Mouse (Mus musculus): ENCODE data around the gene Crb1. TPM values are rescaled to one million over a fixed set of nuclear protein-coding genes. Genes with fewer than 3 reads are reported as not detected.
A peak's percentile ranks its signal among the peaks of the same experiment; 100 is the strongest.

Gene Crb1
- polyA plus RNA-seq, 1 experiment from 2014 or later = 0.12 TPM

GRCm38 (mm10) chr1:139346030-139346601, 30.8 kb downstream of the Crb1 start:
- no peak overlapping the region for H3K9ac ChIP-seq (ENCODE audit: low read length)
- no peaks in the 10 kb centered on the region for H3K27me3 ChIP-seq (ENCODE audit: control insufficient read depth, insufficient read depth, low read length)
- no peaks in the 10 kb centered on the region for H3K4me1 ChIP-seq (ENCODE audit: control insufficient read depth, insufficient read depth, low read length)
- H3K4me2 ChIP-seq (ENCODE audit: low read depth, low read length) = no peak overlapping the region
- ATAC-seq (replicated peaks; ENCODE audit: extremely low read depth, insufficient read depth, low FRiP score) = no peak
- no peaks in the 10 kb centered on the region for H3K9me3 ChIP-seq (replicated peaks; ENCODE audit: control insufficient read depth, low read length)
- H3K36me3 ChIP-seq (ENCODE audit: control insufficient read depth, insufficient read depth) = no peaks in the 10 kb centered on the region
- no peak overlapping the region for H3K4me3 ChIP-seq (ENCODE audit: low read length)
- H3K27ac ChIP-seq (ENCODE audit: low read length) = no peak overlapping the region
- WGBS = 86% methylated on average over 6 of the region's 6 CpGs

GRCm38 (mm10) chr1:139340178-139340859, 36.6 kb downstream of the Crb1 start:
- Histone ChIP-seq H3K27me3 (ENCODE audit: control insufficient read depth, insufficient read depth, low read length) (no peaks in the 10 kb centered on the region), H3K36me3 (ENCODE audit: control insufficient read depth, insufficient read depth) (no peaks in the 10 kb centered on the region), H3K9me3 (replicated peaks; ENCODE audit: control insufficient read depth, low read length) (no peaks in the 10 kb centered on the region), H3K4me3 (ENCODE audit: low read length) (no peak overlapping the region), H3K4me1 (ENCODE audit: control insufficient read depth, insufficient read depth, low read length) (no peaks in the 10 kb centered on the region), H3K9ac (ENCODE audit: low read length) (no peak overlapping the region), H3K27ac (ENCODE audit: low read length) (no peak overlapping the region), H3K4me2 (ENCODE audit: low read depth, low read length) (no peak overlapping the region)
- 0% methylated on average over 1 of the region's 2 CpGs for WGBS
- ATAC-seq (replicated peaks; ENCODE audit: extremely low read depth, insufficient read depth, low FRiP score) = no peak

GRCm38 (mm10) chr1:139336997-139337396, 39.9 kb downstream of the Crb1 start:
- Histone ChIP-seq H3K27me3 (ENCODE audit: control insufficient read depth, insufficient read depth, low read length) (no peaks in the 10 kb centered on the region), H3K9me3 (replicated peaks; ENCODE audit: control insufficient read depth, low read length) (no peaks in the 10 kb centered on the region), H3K27ac (ENCODE audit: low read length) (no peak overlapping the region), H3K4me2 (ENCODE audit: low read depth, low read length) (no peak overlapping the region), H3K9ac (ENCODE audit: low read length) (no peak overlapping the region), H3K4me3 (ENCODE audit: low read length) (no peak overlapping the region), H3K4me1 (ENCODE audit: control insufficient read depth, insufficient read depth, low read length) (no peaks in the 10 kb centered on the region), H3K36me3 (ENCODE audit: control insufficient read depth, insufficient read depth) (no peaks in the 10 kb centered on the region)
- 70% methylated on average over 2 of the region's 2 CpGs for WGBS
- ATAC-seq (replicated peaks; ENCODE audit: extremely low read depth, insufficient read depth, low FRiP score) = no peak

DNA sequence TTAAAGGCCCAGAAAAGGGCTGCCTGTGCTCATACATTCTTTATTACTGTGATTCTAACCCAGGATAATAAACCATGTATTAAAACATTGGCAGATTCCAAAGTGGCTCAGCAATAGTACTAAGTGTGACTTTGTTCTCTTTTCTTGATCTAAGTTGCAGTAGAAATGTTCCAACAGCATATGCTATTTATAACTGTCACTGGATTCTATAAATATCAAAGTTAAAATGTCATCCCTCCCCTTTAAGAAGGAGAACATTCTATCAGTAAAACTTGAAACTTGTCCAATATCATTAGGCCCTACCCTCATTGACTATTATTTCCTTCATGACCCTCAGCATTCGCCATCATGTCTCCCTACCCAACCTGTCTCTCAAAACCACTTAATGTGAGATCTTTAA, 48.1 kb downstream of the Crb1 start:
- WGBS = 42% methylated on average over 1 of the region's 1 CpGs
- no peak for ATAC-seq (replicated peaks; ENCODE audit: extremely low read depth, insufficient read depth, low FRiP score)
- Histone ChIP-seq H3K4me1 (ENCODE audit: control insufficient read depth, insufficient read depth, low read length) (peaks cover 7% of the 10 kb centered on the region), H3K4me3 (ENCODE audit: low read length) (no peak overlapping the region), H3K36me3 (ENCODE audit: control insufficient read depth, insufficient read depth) (no peaks in the 10 kb centered on the region), H3K27me3 (ENCODE audit: control insufficient read depth, insufficient read depth, low read length) (no peaks in the 10 kb centered on the region), H3K27ac (ENCODE audit: low read length) (peak overlapping the region; percentile 83), H3K9me3 (replicated peaks; ENCODE audit: control insufficient read depth, low read length) (no peaks in the 10 kb centered on the region), H3K9ac (ENCODE audit: low read length) (no peak overlapping the region), H3K4me2 (ENCODE audit: low read depth, low read length) (no peak overlapping the region; the same call in 1 of the 2 replicates)

DNA sequence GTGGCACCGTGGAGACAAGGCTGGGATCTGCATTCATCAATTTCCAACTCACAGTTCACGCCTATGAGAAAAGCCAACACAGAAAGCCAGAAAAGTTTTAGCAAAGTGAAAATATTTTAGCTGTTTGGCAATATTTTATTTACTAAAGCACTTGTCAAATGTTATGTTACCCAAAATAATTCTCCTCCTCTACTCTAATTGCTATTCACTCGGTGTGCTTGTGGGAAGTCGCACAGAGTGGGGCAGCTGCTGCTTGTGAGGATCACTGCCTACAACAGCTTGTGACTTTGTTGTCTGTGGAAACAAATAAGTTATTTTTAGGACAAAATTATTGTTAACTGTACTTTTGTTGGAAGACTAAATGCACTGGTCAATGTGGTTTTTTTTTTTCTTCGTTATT, 48.6 kb downstream of the Crb1 start:
- no peaks in the 10 kb centered on the region for H3K27me3 ChIP-seq (ENCODE audit: control insufficient read depth, insufficient read depth, low read length)
- H3K27ac ChIP-seq (ENCODE audit: low read length) = peak overlapping the region; percentile 83
- H3K4me1 ChIP-seq (ENCODE audit: control insufficient read depth, insufficient read depth, low read length) = peaks cover 7% of the 10 kb centered on the region
- no peaks in the 10 kb centered on the region for H3K9me3 ChIP-seq (replicated peaks; ENCODE audit: control insufficient read depth, low read length)
- no peak overlapping the region for H3K4me2 ChIP-seq (ENCODE audit: low read depth, low read length)
- no peak overlapping the region for H3K4me3 ChIP-seq (ENCODE audit: low read length)
- ATAC-seq (replicated peaks; ENCODE audit: extremely low read depth, insufficient read depth, low FRiP score) = no peak
- H3K36me3 ChIP-seq (ENCODE audit: control insufficient read depth, insufficient read depth) = no peaks in the 10 kb centered on the region
- no peak overlapping the region for H3K9ac ChIP-seq (ENCODE audit: low read length)
- 66% methylated on average over 5 of the region's 5 CpGs for WGBS

DNA sequence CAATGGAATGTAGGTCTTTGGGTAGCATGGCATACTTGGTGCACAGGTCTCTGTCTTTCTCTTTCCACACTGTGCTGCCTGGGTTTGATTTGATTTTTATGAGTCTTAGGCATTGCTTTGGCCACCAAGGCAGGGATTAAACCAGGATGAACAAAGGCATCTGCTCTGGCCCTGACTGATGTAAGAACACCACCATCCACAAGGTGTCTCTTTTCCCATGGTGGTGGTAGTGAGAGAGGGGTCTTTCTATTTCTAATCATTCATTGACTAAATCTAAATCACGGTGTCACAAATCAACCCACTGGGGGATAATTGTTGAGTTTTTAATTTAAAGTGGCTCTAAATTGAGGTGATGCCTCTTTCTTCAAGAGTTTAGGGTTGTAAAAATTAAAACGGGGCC, 51.5 kb downstream of the Crb1 start:
- H3K4me2 ChIP-seq (ENCODE audit: low read depth, low read length) = no peak overlapping the region
- H3K9me3 ChIP-seq (replicated peaks; ENCODE audit: control insufficient read depth, low read length) = no peaks in the 10 kb centered on the region
- peaks cover 7% of the 10 kb centered on the region for H3K4me1 ChIP-seq (ENCODE audit: control insufficient read depth, insufficient read depth, low read length)
- no peak overlapping the region for H3K4me3 ChIP-seq (ENCODE audit: low read length)
- H3K9ac ChIP-seq (ENCODE audit: low read length) = no peak overlapping the region
- no peak overlapping the region for H3K27ac ChIP-seq (ENCODE audit: low read length)
- no peak for ATAC-seq (replicated peaks; ENCODE audit: extremely low read depth, insufficient read depth, low FRiP score)
- no peaks in the 10 kb centered on the region for H3K27me3 ChIP-seq (ENCODE audit: control insufficient read depth, insufficient read depth, low read length)
- no peaks in the 10 kb centered on the region for H3K36me3 ChIP-seq (ENCODE audit: control insufficient read depth, insufficient read depth)
- WGBS = 76% methylated on average over 2 of the region's 2 CpGs

DNA sequence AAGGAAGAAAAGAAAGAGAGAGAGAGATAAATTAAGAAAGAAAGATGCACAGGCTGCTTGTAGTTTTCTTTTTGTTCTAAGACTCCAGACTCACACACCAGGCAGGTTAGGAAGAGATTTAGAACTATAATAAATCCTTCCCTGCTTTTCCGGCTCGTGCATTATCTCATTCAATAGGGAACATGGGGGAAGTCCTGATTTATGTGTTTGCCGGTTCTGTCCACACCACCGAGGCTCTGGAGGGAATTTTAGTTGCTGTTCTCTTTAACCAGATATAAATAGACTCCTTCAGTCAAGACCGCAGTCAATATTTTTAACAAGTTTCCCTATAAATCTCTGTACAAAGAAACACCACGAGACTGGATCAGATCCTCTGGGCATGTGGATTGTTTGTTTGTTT, 57.1 kb downstream of the Crb1 start:
- Histone ChIP-seq H3K27me3 (ENCODE audit: control insufficient read depth, insufficient read depth, low read length) (no peaks in the 10 kb centered on the region), H3K36me3 (ENCODE audit: control insufficient read depth, insufficient read depth) (no peaks in the 10 kb centered on the region), H3K4me1 (ENCODE audit: control insufficient read depth, insufficient read depth, low read length) (no peaks in the 10 kb centered on the region), H3K9me3 (replicated peaks; ENCODE audit: control insufficient read depth, low read length) (no peaks in the 10 kb centered on the region), H3K9ac (ENCODE audit: low read length) (no peak overlapping the region), H3K27ac (ENCODE audit: low read length) (no peak overlapping the region), H3K4me3 (ENCODE audit: low read length) (no peak overlapping the region), H3K4me2 (ENCODE audit: low read depth, low read length) (no peak overlapping the region)
- 34% methylated on average over 6 of the region's 6 CpGs for WGBS
- no peak for ATAC-seq (replicated peaks; ENCODE audit: extremely low read depth, insufficient read depth, low FRiP score)

DNA sequence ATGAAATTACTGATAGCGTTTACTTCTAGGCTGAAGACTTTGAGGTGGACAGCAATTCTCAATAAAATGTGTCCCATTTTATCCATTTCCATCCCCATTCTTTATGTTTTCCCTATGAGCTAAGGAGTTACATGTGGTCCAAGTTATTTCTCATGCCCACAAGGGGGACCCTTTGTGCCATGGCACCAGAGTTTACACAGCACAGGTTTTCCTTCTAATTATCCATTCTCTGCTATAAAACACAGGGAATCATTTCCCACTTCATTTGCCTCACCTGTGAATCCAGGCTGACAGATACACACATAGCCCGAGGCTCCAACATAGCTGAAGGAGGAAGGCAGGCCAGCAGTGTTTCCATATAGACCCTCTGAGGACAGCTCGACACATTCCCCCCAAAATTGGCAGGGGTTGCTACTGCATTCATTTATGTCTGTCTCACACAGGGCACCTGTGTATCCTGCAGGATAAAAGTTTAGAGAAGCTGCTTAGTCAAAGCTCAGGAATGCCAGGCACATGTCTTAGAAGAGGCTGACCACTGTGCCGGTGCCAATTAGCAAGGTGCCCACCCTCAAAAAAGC, 62.5 kb downstream of the Crb1 start:
- H3K36me3 ChIP-seq (ENCODE audit: control insufficient read depth, insufficient read depth) = no peaks in the 10 kb centered on the region
- H3K4me1 ChIP-seq (ENCODE audit: control insufficient read depth, insufficient read depth, low read length) = no peaks in the 10 kb centered on the region
- H3K27ac ChIP-seq (ENCODE audit: low read length) = no peak overlapping the region
- no peak overlapping the region for H3K9ac ChIP-seq (ENCODE audit: low read length)
- H3K9me3 ChIP-seq (replicated peaks; ENCODE audit: control insufficient read depth, low read length) = no peaks in the 10 kb centered on the region
- no peak overlapping the region for H3K4me3 ChIP-seq (ENCODE audit: low read length)
- no peak overlapping the region for H3K4me2 ChIP-seq (ENCODE audit: low read depth, low read length)
- WGBS = 75% methylated on average over 4 of the region's 4 CpGs
- no peak for ATAC-seq (replicated peaks; ENCODE audit: extremely low read depth, insufficient read depth, low FRiP score)
- H3K27me3 ChIP-seq (ENCODE audit: control insufficient read depth, insufficient read depth, low read length) = no peaks in the 10 kb centered on the region

- Histone ChIP-seq H3K36me3 (ENCODE audit: control insufficient read depth, insufficient read depth) (no peaks in the 10 kb centered on the region), H3K4me2 (ENCODE audit: low read depth, low read length) (no peak overlapping the region), H3K4me1 (ENCODE audit: control insufficient read depth, insufficient read depth, low read length) (no peaks in the 10 kb centered on the region), H3K4me3 (ENCODE audit: low read length) (no peak overlapping the region), H3K27me3 (ENCODE audit: control insufficient read depth, insufficient read depth, low read length) (no peaks in the 10 kb centered on the region), H3K9ac (ENCODE audit: low read length) (no peak overlapping the region), H3K9me3 (replicated peaks; ENCODE audit: control insufficient read depth, low read length) (no peaks in the 10 kb centered on the region), H3K27ac (ENCODE audit: low read length) (no peak overlapping the region)
- WGBS = 46% methylated on average over 4 of the region's 4 CpGs
- no peak for ATAC-seq (replicated peaks; ENCODE audit: extremely low read depth, insufficient read depth, low FRiP score)
Measured at GRCm38 (mm10) chr1:139308915-139309314, 68.0 kb downstream of the Crb1 start.
